Mouse (Mus musculus): Measurements from ENCODE around the gene Ak1.

DNA sequence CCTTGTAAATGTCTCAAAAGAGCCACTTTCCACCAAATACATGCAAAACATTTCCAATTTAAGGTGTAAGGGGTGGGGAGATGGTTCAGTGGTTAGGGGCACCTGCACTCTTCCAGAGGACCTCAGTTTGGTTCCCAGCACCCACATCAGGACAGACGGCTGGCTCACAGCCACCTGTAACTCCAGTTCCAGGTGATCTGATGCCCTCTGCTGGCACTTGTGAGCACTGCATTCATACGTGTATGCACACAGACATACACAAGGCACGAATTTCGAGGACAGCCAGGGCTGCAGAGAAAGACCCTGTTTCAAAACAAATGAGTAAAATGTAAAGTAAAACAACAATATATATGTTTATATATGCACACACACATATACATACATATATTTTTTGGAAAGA, 4.0 kb upstream of the Ak1 start:
- TF ChIP-seq GATA1 (IDR thresholded peaks at IDR 0.05; ENCODE audit: borderline replicate concordance, low read length): no peak
- no peak for TF ChIP-seq FLI1 (IDR thresholded peaks at IDR 0.05; ENCODE audit: low read length)
